Mouse (Mus musculus) liver, adult (tissue): ENCODE measurements around the gene Gm9736.
"Not testable (repeated sequence)": the region's sequence is repeated elsewhere in the genome, so short reads cannot be mapped to it uniquely, and the experiment has no call there.

Experiments used
- GATA4 ChIP-seq: IDR thresholded peaks from 2 replicates; pipeline ENCODE4 v1.6.1; 2014; ENCODE audit warnings: mild to moderate bottlenecking, low read length; ENCODE audit not compliant: insufficient replicate concordance

Gm9736 gene

GRCm38 (mm10) chr10:77751254-77751653, at the start of gene Gm9736:
TSS of gene Gm9736 (minus strand) at chr10:77751354.
- TF ChIP-seq GATA4 = not testable (repeated sequence)

DNA sequence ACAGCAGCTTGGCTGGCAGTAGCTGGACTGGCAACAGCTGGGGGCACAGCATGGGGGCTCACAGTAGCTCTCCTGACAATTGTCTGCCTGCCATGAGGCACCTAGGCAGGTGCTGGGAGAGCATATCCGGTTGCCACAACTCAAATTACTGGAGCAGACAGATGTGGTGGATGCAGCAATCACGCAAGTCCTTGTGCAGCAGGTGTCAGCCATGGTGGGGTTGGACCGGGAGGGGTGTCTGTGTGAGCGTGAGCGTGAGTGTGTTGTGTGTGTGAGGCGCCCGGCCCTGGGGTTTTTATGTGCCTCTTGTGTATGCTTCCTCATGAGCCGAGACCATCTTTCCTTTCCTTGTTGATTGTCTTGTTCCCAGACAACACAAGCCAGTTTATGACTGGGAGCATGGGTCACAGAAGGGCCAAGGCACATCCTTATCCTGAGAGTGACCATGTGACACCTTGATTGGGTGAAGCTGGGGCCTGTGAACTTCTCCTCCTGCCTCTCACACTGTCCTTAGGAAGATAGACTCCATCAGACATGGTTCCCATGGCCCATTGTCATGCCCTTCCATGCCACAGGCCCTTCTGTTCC, 47.9 kb upstream of the Gm9736 start, which contains the start of gene Gm19668:
Gm19668 (minus strand) TSS at position 213 of the 588 bp plus-strand sequence.
- TF ChIP-seq GATA4 = no peak

GRCm38 (mm10) chr10:77797677-77798076, 46.5 kb upstream of the Gm9736 start:
- TF ChIP-seq GATA4 = no peak

DNA sequence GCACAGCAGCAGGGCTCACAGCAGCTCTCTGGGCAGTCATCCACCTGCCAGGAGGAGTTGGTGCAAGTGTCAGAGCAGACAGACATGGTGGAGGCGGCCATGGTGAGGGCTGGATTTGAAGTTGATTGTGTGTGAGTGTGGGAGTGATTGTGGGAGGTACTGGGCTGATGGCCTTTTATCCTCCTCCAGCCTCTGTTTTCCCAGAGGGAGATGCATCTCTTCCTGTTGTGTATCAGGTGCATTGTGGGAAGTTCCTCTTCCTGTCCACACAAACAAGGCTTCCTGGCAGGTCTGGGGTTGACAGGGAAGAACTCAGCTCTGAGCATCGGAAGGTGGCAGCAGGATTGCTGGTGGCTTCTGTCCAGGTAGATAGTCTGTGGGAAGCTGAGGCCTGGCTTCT, 43.8 kb upstream of the Gm9736 start, which contains the start of gene Gm9639:
Gm9639 (minus strand) TSS at position 101 of the 400 bp plus-strand sequence.
- TF ChIP-seq GATA4 = no peak

DNA sequence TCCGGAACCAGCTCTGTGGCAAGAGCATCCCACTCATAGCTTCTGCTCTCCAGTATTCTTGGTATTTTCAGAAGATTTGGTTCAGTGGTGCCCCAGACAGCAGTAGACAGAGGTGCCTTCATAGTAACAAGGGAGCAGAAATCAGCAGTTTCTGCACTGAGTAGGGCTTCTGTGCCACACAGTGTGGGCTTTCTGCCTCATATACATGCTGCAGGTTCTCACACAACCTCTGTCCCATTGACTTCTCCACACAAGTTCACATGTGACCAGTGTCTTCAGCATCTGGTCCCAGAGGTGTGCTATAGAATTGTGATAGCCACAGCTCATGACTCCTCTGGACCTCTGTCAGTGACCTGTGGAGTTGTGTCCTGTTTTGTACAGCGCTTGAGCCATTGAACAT, 37.5 kb upstream of the Gm9736 start:
- TF ChIP-seq GATA4 = no peak

DNA sequence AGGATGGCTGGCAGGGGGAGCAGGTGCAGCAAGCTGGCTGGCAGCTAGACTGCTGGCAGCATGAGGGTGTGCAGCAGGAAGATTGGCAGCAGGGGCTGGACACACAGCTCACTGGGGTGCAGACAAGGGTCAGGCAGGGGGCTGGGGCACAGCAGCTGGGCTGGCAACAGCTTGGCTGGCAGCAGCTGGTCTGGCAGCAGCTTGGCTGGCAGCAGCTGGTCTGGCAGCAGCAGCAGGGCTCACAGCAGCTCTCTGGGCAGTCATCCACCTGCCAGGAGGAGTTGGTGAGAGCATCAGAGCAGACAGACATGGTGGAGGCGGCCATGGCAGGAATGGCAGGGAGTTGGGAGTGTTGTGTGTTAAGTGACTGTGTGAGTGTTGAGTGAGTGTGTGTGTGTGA, 36.7 kb upstream of the Gm9736 start, which contains the start of gene Gm7137:
Gm7137 (minus strand) TSS at position 325 of the 400 bp plus-strand sequence.
- TF ChIP-seq GATA4 = not testable (repeated sequence)

DNA sequence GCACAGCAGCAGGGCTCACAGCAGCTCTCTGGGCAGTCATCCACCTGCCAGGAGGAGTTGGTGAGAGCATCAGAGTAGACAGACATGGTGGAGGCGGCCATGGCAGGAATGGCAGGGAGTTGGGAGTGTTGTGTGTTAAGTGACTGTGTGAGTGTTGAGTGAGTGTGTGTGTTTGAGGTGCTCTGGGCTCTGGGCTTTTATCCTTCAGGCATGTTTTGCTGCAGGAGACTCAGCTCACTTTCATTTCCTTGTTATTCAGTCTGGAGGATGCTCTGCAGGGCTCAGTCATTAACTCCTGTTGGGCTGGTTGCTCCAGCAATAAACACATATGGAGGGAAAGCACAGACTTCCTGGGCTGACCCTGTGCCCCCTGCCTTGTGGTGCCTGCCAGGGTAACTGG, 31.3 kb upstream of the Gm9736 start, which contains the start of gene Gm3250:
Gm3250 (minus strand) TSS at position 101 of the 400 bp plus-strand sequence.
- TF ChIP-seq GATA4 = not testable (repeated sequence)

GRCm38 (mm10) chr10:77776844-77777243, 25.7 kb upstream of the Gm9736 start, which contains the start of gene Gm7138:
TSS of gene Gm7138 (minus strand) at chr10:77776944.
- not testable (repeated sequence) for TF ChIP-seq GATA4

- not testable (repeated sequence) for TF ChIP-seq GATA4
These were observed 20.1 kb upstream of the Gm9736 start, which contains the start of gene Gm3238 for GRCm38 (mm10) chr10:77771225-77771624. TSS of gene Gm3238 (minus strand) at chr10:77771325.

DNA sequence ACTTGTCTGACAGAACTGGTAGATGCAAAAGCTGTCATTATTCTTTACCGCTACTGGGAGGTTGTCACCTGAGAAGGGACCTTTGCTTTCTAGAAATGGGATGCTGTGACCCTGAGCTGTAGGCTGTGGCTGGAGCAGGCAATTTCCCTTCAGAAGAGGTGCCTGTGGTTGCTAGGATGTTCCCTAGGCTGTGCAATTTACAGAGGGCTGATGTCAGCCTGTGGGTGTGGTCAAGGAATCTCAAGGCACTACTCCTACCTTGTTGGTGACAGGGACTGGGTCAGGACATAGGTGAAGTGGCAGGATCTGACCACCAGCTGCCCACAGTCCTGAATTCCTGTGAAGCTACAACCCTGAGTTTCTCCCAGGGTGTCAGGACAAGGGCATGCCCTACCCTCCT, 18.6 kb upstream of the Gm9736 start:
- TF ChIP-seq GATA4 = no peak

GRCm38 (mm10) chr10:77759582-77759981, 8.4 kb upstream of the Gm9736 start, which contains the start of gene Gm3233:
TSS of gene Gm3233 (minus strand) at chr10:77759682.
- not testable (repeated sequence) for TF ChIP-seq GATA4

DNA sequence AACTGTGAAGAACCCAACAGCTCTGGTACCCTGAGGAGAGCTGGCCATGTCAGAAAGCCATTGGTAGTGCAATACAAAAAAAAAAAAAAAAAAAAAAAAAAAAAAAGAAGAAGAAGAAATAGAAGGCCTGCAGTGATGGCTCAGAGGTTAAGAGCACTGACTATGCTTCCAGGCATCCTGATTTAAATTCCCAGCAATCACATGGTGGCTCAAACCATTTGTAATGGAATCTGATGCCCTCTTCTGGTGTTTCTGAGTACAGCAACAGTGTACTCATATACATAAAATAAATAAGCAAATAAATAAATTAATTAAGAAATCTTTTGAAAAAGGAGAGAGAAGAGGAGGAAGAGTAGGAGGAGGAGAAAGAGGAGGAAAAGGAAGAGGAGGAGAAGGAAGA, 2.3 kb upstream of the Gm9736 start:
- no peak for TF ChIP-seq GATA4

DNA sequence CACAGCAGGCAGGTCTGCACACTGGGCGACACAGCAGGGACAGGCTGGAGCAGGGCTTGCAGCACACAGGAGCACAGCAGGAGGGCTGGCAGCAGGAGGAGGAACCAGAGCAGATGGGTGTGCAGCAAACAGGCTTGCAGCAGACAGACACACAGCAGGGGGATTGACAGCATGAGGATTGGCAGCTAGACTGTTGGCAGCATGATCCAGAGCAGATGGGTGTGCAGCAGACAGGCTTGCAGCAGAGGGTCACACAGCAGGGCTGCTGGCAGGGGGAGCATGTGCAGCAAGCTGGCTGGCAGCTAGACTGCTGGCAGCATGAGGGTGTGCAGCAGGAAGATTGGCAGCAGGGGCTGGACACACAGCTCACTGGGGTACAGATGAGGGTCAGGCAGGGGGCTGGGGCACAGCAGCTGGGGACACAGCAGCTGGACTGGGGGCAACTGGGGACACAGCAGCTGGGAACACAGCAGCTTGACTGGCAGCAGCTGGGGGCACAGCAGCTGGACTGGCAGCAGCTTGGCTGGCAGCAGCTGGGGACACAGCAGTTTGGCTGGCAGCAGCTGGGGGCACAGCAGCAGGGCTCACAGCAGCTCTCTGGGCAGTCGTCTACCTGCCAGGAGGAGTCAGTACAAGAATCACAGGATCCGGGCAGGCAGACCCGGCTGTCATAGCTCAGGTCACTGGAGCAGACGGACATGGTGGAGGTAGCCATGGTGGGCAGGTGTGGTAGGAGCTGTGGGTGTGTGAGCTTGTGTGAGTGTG, 9.0 kb downstream of the Gm9736 start, which contains the start of gene Gm18596:
Gm18596 (minus strand) TSS at position 715 of the 765 bp plus-strand sequence.
- TF ChIP-seq GATA4 = not testable (repeated sequence)

DNA sequence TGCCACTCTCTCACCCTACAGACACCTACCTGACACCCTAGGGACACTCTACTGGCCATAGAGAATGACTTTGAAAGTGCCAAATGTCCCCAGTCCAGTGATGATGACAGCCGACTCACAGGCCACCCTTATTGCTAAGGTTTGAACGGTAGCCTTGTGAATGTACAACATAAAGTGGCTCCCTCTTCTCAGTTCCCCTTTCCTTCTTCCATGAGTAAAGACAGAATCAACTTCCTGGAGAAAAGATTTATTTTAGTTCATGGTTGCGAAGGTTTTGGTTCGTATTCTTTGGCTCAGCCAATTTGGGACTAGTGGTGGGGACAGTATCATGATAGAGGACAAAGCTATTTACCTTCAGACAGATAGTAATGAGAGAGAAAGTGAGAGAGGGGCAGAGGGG, 12.2 kb downstream of the Gm9736 start:
- TF ChIP-seq GATA4 = no peak

- no peak for TF ChIP-seq GATA4
These were observed 15.2 kb downstream of the Gm9736 start for GRCm38 (mm10) chr10:77735928-77736327.

- TF ChIP-seq GATA4 = no peak
These were observed 21.9 kb downstream of the Gm9736 start for GRCm38 (mm10) chr10:77729241-77729640.
